Mouse (Mus musculus) liver, adult 2 months (tissue): ENCODE data around the gene Ptprn2.

ENCODE experiments used
- CTCF ChIP-seq: fragments of 200-500 bp; IDR thresholded peaks from 2 replicates; pipeline ENCODE4 v1.5.1; 2011; ENCODE audit warnings: low read depth, low read length, control low read depth
- POLR2A ChIP-seq: fragments of 200-500 bp; IDR thresholded peaks from 2 replicates; pipeline ENCODE4 v1.6.1; 2011; ENCODE audit warnings: low read length, control low read depth; ENCODE audit not compliant: insufficient read depth; ENCODE audit errors: extremely low read depth

DNA sequence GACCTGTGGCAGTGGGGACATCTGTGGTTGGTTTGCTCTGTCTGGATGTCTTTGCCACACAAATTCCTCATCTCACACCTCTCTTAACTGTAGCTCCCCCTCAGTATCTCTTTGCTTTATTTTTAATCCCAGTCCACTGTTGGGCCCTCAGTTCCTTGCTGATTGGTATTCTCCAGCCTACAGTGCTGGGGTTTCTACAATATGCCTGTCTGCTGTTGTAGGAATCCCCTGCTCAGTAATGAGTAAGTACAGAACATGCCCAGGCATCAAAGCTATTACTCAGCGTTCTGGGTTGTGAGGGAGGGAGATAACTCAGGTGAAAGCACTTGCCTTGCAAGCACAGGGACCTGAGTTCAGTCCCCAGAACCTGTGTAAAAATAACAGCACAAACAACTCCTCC, 81.2 kb downstream of the Ptprn2 start:
- TF ChIP-seq POLR2A = no peak
- no peak for TF ChIP-seq CTCF
